In genomic region chr4:57300469-57301409, GRCm38 (mm10) we compare ENCODE assay signal across 8 mouse cellular contexts. TPM values are rescaled to one million over a fixed set of nuclear protein-coding genes. Genes with fewer than 3 reads are reported as not detected.
DNase-seq lines count a peak whose midpoint lies in the region; ATAC-seq and TF ChIP-seq lines count a peak whose summit lies in the region.

No protein-coding gene starts in this region.

- peak; percentile 43 for DNase-seq in layer of hippocampus, adult 11-12 months (ENCODE audit: low spot score)
- DNase-seq in layer of hippocampus, adult 9-11 months: no peak
- DNase-seq in adipocyte (ENCODE audit: low spot score): peak; percentile 41
- peak; percentile 85 for DNase-seq in kidney, adult 18-20 months
- peak; percentile 77 for DNase-seq in lung, adult 2 months

- 0 out of 2 replicates have a peak overlapping the region, but pooled peaks have one; percentile 79 for H3K27ac ChIP-seq in forebrain, embryonic 15.5 days (replicated peaks)
- no peak overlapping the region for H3K27ac ChIP-seq in olfactory bulb, adult 2 months (ENCODE audit: insufficient read depth, low read depth, low read length)

- no peaks in the 10 kb centered on the region for H3K9me3 ChIP-seq in forebrain, embryonic 15.5 days

- no peaks in the 10 kb centered on the region for H3K36me3 ChIP-seq in forebrain, embryonic 15.5 days

- H3K4me2 ChIP-seq in forebrain, embryonic 15.5 days (replicated peaks): peak overlapping the region; percentile 98

- H3K4me1 ChIP-seq in forebrain, embryonic 15.5 days: peaks cover 33% of the 10 kb centered on the region
- peaks cover 7% of the 10 kb centered on the region for H3K4me1 ChIP-seq in lung, adult 2 months (ENCODE audit: control insufficient read depth, insufficient read depth, low read length)
- peaks cover 24% of the 10 kb centered on the region for H3K4me1 ChIP-seq in olfactory bulb, adult 2 months (ENCODE audit: control insufficient read depth, insufficient read depth, low read length)

- no peak for TF ChIP-seq CTCF in lung, adult 2 months (IDR thresholded peaks at IDR 0.05; ENCODE audit: insufficient read depth, low read length)
- no peak for TF ChIP-seq CTCF in olfactory bulb, adult 2 months (IDR thresholded peaks at IDR 0.05; ENCODE audit: insufficient read depth, low read depth, low read length)

- peak; percentile 6; the same call in 1 of the 2 replicates for ATAC-seq in forebrain, embryonic 15.5 days (replicated peaks)
- no peak for ATAC-seq in monocyte, adult 5-6 weeks (replicated peaks; ENCODE audit: insufficient number of reproducible peaks, low FRiP score, low TSS enrichment, poor library complexity, severe bottlenecking)

- H3K9ac ChIP-seq in forebrain, embryonic 15.5 days (replicated peaks): peak overlapping the region; percentile 66

- under 1% methylated on average over 37 of the region's 37 CpGs for WGBS in forebrain, embryonic 15.5 days
- WGBS in lung, adult 2 months: under 1% methylated on average over 37 of the region's 37 CpGs
- WGBS in olfactory bulb, adult 2 months: under 1% methylated on average over 37 of the region's 37 CpGs

- TF ChIP-seq POLR2A in lung, adult 2 months (IDR thresholded peaks at IDR 0.05; ENCODE audit: borderline replicate concordance, extremely low read depth, low read depth, low read length): no peak
- TF ChIP-seq POLR2A in olfactory bulb, adult 2 months (IDR thresholded peaks at IDR 0.05; ENCODE audit: insufficient read depth, low read depth, low read length): no peak

- H3K4me3 ChIP-seq in forebrain, embryonic 15.5 days: peak overlapping the region; percentile 68
- H3K4me3 ChIP-seq in lung, adult 2 months (replicated peaks; ENCODE audit: extremely low read depth, low read depth, low read length): peak overlapping the region; percentile 65
- H3K4me3 ChIP-seq in olfactory bulb, adult 2 months (ENCODE audit: insufficient read depth, low read depth, low read length): peak overlapping the region; percentile 97

- H3K27me3 ChIP-seq in forebrain, embryonic 15.5 days: peaks cover 40% of the 10 kb centered on the region; the same call in 1 of the 2 replicates

RNA-seq across cellular contexts. Expression of gene Ptpn3, which starts 0.9 kb away (rescaled TPM):
- 1.3 and 1.5 TPM in 2 replicates for polyA plus RNA-seq in forebrain, embryonic 15.5 days (2015; fragmentation: Nextera tagmentation; extraction: Ambion mirVana)
- 7.8 and 10.8 TPM in 2 replicates for polyA plus RNA-seq in lung, adult 2 months (2012; rRNA removed)
- polyA plus RNA-seq in olfactory bulb, adult 2 months (2012; ENCODE audit: insufficient read depth, insufficient read length, low replicate concordance, missing spikeins): not detected in 2 replicates
- total RNA-seq in monocyte, adult 5-6 weeks (2017): 0.19 to 11.0 TPM (median 2.2 TPM) in 3 replicates
